Mouse (Mus musculus): ENCODE data around the gene Vmn1r220. TPM values are rescaled to one million over a fixed set of nuclear protein-coding genes. Genes with fewer than 3 reads are reported as not detected.

Vmn1r220 gene
- polyA plus RNA-seq (2014; fragmentation: Illumina TruSeq; extraction: RNeasy Lipid Tissue Mini Kit (QIAGEN cat#74804); ENCODE audit: low read depth, low replicate concordance), result not detected

DNA sequence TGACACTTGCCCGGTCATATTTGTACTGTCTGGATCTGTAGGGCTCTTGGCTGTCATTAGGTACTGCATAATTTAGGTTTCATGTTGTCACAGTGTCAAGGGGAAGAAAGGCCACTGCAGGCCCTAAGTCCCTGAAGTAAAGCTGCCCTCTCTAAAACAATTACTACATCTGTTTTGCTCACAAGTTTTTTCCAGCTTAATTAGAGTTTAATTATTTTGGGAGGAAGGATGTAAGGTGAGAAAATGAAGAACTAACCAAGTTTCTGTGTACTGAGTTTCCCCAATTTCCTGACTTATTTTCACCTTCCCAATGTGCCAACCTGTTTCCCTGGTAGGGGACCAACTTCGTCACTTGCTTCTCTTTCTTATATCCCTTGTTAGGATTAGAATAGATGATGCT lies at the start of gene Vmn1r220:
Gene Vmn1r220, minus strand, starts transcription at position 101 of the 400 bp plus-strand sequence.

DNA sequence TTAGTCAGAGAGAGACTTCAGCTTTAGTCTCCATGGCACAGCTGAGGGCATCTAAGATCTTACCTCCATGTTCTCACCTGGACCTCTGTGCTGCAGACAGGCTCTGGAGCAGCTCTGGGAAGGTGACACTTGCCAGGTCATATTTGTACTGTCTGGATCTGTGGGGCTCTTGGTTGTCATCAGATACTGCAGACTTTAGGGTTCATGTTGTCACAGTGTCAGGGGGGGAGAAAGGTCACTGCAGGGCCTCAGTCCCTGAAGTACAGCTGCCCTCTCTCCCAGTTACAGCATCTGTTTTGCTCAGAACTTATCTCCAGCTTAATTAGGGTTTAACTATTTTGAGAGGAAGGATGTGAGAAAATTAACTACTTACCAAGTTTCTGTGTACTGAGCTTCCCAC lies 48.1 kb upstream of the Vmn1r220 start, which contains the start of gene Vmn1r222:
Gene Vmn1r222, minus strand, starts transcription at position 101 of the 400 bp plus-strand sequence.

DNA sequence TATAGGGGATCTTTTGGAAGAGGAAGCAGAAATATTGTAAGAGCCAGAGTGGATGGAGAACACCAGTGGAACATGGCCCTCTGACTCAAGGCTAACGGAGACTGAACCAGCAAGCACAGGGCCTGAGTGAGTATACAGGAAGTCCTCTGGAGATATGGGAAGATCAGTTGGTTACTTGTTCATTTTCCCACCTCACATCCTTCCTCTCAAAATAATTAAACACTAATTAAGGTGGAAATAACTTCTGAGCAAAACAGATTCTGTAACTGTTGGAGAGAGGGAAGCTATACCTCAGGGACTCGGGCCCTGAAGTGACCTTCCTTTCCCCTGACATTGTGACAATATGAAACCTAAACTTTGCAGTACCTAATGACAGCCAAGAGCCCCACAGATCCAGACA lies 26.1 kb upstream of the Vmn1r220 start, which contains the start of gene Vmn1r221:
Gene Vmn1r221, plus strand, starts transcription at position 301 of the 400 bp plus-strand sequence.

DNA sequence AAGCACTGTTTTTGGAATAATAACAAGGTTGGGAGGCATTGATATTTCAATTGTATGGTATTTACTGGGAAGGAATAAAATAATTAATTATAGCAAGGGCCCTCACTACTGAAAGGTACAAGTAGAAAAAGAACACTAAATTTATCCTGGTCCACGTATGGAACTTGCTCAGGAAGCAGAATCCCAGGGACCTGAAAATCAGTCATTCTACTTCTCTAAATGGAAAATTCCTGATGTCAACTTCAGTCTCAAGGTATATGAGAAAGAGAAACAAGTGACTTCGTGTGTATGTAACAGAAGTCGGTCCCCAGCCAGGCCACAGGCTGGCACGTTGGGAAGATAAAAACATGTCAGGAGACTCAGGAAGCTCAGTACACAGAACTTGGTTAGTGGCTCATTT lies 28.8 kb downstream of the Vmn1r220 start, which contains the start of gene Vmn1r219:
Gene Vmn1r219, plus strand, starts transcription at position 301 of the 400 bp plus-strand sequence.

DNA sequence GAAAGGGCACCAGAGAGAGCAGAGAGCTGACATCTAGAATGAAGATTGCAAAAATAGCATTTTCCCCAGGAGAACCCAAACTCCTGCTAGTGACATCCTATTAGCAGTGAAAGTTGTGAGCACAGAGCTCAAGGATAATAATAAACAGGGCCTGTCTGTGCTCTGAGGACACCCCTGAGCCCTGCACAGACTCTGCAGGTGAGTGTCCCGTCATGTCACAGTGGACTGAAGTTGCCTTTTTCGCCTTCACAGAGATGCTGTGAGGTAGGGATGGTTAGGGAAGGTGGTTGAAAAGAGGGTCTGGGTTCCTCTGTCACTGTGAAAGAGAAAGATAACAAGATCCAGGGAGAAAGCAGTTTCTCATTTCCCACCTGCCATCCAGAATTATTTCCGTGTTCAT lies 54.7 kb downstream of the Vmn1r220 start, which contains the start of gene Vmn1r218:
Gene Vmn1r218, plus strand, starts transcription at position 57 of the 400 bp plus-strand sequence.

Other genes with a start within 250 kb of the Vmn1r220 start
- not detected for gene Vmn1r213, start 180.3 kb downstream of the Vmn1r220 start, polyA plus RNA-seq (2014; fragmentation: Illumina TruSeq; extraction: RNeasy Lipid Tissue Mini Kit (QIAGEN cat#74804); ENCODE audit: low read depth, low replicate concordance)
- not detected for gene Vmn1r214, start 157.6 kb downstream of the Vmn1r220 start, polyA plus RNA-seq (2014; fragmentation: Illumina TruSeq; extraction: RNeasy Lipid Tissue Mini Kit (QIAGEN cat#74804); ENCODE audit: low read depth, low replicate concordance)
- not detected for gene Vmn1r215, start 120.0 kb downstream of the Vmn1r220 start, polyA plus RNA-seq (2014; fragmentation: Illumina TruSeq; extraction: RNeasy Lipid Tissue Mini Kit (QIAGEN cat#74804); ENCODE audit: low read depth, low replicate concordance)
- not detected for gene Vmn1r217, start 69.7 kb downstream of the Vmn1r220 start, polyA plus RNA-seq (2014; fragmentation: Illumina TruSeq; extraction: RNeasy Lipid Tissue Mini Kit (QIAGEN cat#74804); ENCODE audit: low read depth, low replicate concordance)
- not detected for gene Vmn1r218, start 54.8 kb downstream of the Vmn1r220 start, polyA plus RNA-seq (2014; fragmentation: Illumina TruSeq; extraction: RNeasy Lipid Tissue Mini Kit (QIAGEN cat#74804); ENCODE audit: low read depth, low replicate concordance)
- not detected for gene Vmn1r219, start 28.7 kb downstream of the Vmn1r220 start, polyA plus RNA-seq (2014; fragmentation: Illumina TruSeq; extraction: RNeasy Lipid Tissue Mini Kit (QIAGEN cat#74804); ENCODE audit: low read depth, low replicate concordance)
- gene Vmn1r221, start 26.2 kb upstream of the Vmn1r220 start, polyA plus RNA-seq (2014; fragmentation: Illumina TruSeq; extraction: RNeasy Lipid Tissue Mini Kit (QIAGEN cat#74804); ENCODE audit: low read depth, low replicate concordance), result not detected
- not detected for gene Vmn1r222, start 48.0 kb upstream of the Vmn1r220 start, polyA plus RNA-seq (2014; fragmentation: Illumina TruSeq; extraction: RNeasy Lipid Tissue Mini Kit (QIAGEN cat#74804); ENCODE audit: low read depth, low replicate concordance)
- gene Vmn1r223, start 59.2 kb upstream of the Vmn1r220 start, polyA plus RNA-seq (2014; fragmentation: Illumina TruSeq; extraction: RNeasy Lipid Tissue Mini Kit (QIAGEN cat#74804); ENCODE audit: low read depth, low replicate concordance), result not detected
- gene Zfp322a, start 181.2 kb upstream of the Vmn1r220 start, polyA plus RNA-seq (2014; fragmentation: Illumina TruSeq; extraction: RNeasy Lipid Tissue Mini Kit (QIAGEN cat#74804); ENCODE audit: low read depth, low replicate concordance), result 57.7 TPM
- 2.4 TPM for gene Abt1, start 235.9 kb upstream of the Vmn1r220 start, polyA plus RNA-seq (2014; fragmentation: Illumina TruSeq; extraction: RNeasy Lipid Tissue Mini Kit (QIAGEN cat#74804); ENCODE audit: low read depth, low replicate concordance)

All from kidney, adult 10 weeks (tissue).